Mouse (Mus musculus) fibroblast of lung, adult 2 months (primary cell): ENCODE results near the gene Vapa.
A peak's percentile ranks its signal among the peaks of the same experiment; 100 is the strongest.
"Not testable (repeated sequence)": the region's sequence is repeated elsewhere in the genome, so short reads cannot be mapped to it uniquely, and the experiment has no call there.

Experiments used
- DNase-seq: peaks from one replicate; pipeline ENCODE4 v3.0.0-alpha.2; 2011; ENCODE audit warnings: low read depth

Vapa gene

GRCm38 (mm10) chr17:65564189-65564588 lies 49.2 kb downstream of the Vapa start:
- no peak for DNase-seq

GRCm38 (mm10) chr17:65563345-65563744 lies 50.0 kb downstream of the Vapa start:
- no peak for DNase-seq

- DNase-seq = peak; percentile 60
Observed at GRCm38 (mm10) chr17:65562761-65563160, 50.6 kb downstream of the Vapa start.

- DNase-seq = no peak
Observed at GRCm38 (mm10) chr17:65561361-65562015, 51.9 kb downstream of the Vapa start.

DNA sequence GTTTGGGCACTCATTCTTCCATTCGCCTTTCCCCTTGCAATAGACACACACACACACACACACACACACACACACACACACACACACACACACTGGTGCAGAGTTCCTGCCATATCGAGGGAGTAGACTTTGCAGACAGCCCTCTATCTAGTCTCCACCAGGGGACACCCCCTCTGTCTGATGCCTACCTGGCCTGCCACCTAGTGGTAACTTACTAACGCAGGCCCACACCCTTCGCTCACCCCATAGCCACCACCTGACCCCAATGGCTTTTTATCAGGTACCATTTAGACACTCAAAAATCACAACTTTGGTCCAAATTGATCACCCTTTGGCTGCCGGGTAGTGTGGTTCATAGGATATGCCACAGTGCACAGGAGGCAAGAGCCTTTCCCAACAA lies 54.1 kb downstream of the Vapa start:
- no peak for DNase-seq

DNA sequence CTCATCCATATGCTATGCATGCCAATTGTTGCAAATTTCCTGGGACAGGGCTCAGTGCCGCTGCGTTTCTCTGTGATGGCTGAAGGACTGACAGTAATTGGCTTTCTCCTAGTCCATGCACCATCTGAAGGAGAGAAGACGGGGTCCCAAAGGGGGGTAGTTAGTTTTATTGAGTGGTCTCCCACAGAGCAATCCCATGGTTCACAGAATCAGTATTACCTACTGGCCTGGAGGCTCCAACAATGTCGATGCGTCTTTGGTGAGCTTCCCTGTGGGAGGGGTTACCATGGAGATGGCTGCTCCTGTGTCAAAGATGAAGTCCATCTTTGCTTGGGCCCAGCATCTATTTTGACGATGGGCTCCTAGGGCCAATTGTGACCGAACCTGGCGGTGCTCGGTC lies 54.6 kb downstream of the Vapa start:
- DNase-seq = no peak

- DNase-seq = no peak
Observed at GRCm38 (mm10) chr17:65558217-65558616, 55.1 kb downstream of the Vapa start.

GRCm38 (mm10) chr17:65557212-65557611 lies 56.1 kb downstream of the Vapa start:
- no peak for DNase-seq

DNA sequence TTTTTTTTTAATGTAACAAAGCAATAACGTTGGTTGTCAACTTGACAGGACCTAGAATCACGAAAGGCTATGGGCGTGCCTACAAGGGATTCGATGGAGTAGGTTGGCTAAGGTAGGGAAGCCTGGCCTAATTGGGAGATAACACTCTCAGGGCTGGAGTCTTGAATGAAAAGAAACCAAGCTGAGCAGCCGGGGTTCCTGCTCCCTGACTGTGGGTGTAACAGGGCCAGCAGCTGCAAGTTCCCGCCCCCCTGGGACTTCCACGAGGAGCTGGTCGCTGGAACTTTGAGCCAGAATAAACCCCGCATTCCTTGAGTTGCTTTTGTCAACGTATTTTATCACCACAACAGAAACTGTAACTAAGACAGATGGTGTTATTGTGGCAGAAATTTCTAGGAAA lies 56.6 kb downstream of the Vapa start:
- DNase-seq = no peak

GRCm38 (mm10) chr17:65552426-65552997 lies 60.8 kb downstream of the Vapa start:
- DNase-seq = peak; percentile 24

DNA sequence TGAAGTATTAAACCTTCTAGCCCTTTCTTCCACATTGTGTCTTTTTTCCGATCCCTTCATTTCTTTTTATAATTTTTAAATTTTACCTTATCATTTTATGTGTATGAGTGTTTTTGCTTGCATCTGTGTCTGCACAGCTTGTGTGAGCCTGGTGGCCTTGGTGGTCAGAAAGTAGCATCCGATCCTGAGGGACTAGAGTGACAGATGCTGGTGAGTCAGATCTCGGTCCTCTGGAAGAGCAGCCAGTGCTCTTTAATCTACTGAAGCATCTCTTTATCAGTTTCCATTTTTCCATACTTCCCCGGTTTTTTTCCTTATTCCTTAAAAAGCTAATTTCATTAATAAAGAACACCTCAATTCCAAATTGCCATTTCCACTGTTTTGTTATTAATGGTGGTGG lies 63.0 kb downstream of the Vapa start:
- no peak for DNase-seq

DNA sequence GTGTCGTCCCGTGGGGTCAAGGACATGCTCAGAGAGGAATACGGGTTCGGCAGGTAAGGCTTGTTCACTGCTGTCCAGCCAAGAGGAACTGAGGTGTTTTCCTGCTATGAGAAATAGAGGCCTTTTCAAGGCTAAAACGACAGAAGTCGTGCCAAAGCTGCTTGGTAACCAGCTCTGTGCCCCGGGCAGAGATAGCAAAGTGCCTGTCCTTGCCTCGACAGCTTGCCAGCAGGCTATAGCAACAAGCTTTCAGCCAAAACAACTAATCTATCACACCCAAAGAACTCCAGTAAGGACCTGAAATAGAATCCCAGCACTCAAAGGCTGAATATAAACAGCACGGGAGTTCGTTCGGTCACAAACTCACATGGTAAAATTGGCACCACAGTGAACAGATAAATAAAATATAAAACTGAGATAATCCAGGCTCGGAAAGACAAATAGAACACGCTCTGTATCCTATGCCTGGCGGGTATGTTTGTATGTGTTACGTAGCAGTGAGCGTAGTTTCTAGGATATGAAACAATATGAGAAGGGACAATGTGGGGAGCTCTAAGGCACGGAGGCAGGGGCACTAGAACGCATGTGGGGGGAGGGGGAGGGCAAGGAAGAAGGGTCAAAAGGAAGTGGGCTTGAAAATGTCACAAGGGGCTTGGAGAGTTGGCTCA lies 64.5 kb downstream of the Vapa start:
- DNase-seq = no peak

DNA sequence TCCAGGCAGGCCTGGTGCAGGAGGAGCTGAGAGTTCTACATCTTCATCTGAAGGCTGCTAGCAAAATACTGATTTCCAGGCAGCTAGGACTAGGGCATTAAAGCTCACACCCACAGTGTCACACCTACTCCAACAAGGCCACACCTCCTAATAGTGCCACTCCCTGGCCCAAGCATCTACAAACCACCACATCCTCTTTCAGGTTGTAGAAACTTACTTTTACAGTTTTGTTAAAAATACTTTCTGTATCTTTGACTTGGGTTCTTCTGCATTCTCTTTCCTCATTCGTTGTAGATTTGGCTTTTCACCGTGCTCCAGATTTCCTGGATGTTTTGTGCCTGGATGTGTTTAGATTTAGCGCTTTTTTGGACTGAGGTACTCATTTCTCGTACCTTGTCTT lies 67.1 kb downstream of the Vapa start:
- DNase-seq = not testable (repeated sequence)

GRCm38 (mm10) chr17:65540441-65541272 lies 72.7 kb downstream of the Vapa start, which contains the start of gene Tmem232:
Gene Tmem232, minus strand, starts transcription at chr17:65540782.
- no peak for DNase-seq

- no peak for DNase-seq
Observed at GRCm38 (mm10) chr17:65536156-65536555, 77.2 kb downstream of the Vapa start.

GRCm38 (mm10) chr17:65532381-65532780 lies 81.0 kb downstream of the Vapa start:
- not testable (repeated sequence) for DNase-seq
